Mouse (Mus musculus) cerebellum, adult 11 months (tissue): ENCODE measurements around the gene Fat3.
A peak's percentile ranks its signal among the peaks of the same experiment; 100 is the strongest.

Source experiments
- DNase-seq: peaks from one replicate; pipeline ENCODE4 v3.0.0; 2022

The Fat3 gene

GRCm38 (mm10) chr9:16501186-16501711 lies at the start of gene Fat3:
Fat3 (minus strand) TSS chr9:16501285.
- no peak for DNase-seq

GRCm38 (mm10) chr9:16532884-16533283 lies 31.8 kb upstream of the Fat3 start:
- DNase-seq: no peak

GRCm38 (mm10) chr9:16517543-16517942 lies 16.5 kb upstream of the Fat3 start:
- DNase-seq: no peak

DNA sequence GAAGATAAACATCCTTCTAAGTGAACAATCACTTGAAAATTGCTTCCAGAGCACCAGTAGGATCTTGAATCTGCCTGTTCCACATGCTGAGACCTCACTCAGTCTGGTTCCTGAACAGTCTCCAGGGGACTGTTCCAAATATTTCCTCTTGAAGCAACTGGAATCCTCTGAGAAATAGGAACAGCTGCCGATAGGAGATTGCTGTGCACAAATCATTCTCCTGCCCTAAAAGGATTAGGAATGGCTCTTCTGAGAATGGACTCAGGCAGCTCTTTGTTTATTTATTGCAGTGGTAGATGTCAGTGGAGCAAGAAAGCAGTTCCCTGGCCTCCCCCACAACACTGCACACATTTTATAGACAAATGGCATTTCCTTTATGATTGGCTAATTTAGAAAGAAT lies 10.9 kb upstream of the Fat3 start:
- DNase-seq: no peak

DNA sequence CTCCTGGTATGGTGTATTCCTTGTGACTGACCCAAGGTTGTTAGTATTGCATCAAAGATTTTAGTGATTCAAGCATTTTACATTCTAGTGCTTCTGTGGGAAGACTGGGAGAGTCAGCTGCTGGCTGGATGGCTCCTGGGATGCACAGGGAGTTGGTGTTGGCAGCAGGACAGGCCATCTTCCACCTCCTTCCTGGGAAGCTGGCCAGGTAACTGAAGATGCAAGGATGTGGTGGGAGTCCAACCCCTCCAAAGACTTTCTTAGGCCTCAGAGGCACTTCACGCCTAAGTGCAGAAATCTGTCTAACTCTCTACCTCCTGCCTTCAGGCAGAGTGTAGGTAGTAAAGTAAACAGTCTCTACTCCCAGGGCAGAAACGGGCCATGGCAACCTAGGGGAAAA lies 2.7 kb upstream of the Fat3 start:
- DNase-seq: no peak

DNA sequence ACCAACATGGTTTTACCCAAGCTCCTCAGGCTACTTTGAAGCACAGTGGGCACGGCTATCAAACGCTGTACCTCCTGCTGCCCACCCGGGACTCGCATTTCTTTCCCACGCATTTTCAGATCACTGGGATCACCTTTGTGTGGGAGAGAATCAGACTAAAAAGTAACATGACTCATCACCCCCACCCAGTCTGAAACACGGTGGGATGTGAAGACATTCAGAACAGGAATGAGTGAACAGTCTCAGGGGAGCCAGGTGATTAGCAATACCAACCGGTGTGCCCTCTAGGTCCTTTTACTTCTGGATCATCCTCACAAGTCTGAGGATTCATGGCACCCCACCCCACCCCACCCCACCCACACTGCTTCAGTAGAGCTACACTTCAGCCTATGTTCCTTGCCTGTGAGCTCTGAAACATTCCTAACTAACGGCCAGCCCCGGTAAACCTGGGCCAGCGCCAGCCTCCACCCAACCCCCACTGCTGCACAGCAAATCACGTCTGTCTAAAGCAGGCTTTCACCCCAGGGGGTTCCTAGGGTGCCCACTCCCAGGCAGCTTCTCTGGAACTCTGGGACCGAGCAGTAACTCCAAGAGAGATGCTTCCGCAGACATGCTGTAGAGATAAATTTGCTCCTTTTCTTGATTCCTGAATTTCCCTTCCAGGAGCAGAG lies 1.7 kb upstream of the Fat3 start:
- no peak for DNase-seq

DNA sequence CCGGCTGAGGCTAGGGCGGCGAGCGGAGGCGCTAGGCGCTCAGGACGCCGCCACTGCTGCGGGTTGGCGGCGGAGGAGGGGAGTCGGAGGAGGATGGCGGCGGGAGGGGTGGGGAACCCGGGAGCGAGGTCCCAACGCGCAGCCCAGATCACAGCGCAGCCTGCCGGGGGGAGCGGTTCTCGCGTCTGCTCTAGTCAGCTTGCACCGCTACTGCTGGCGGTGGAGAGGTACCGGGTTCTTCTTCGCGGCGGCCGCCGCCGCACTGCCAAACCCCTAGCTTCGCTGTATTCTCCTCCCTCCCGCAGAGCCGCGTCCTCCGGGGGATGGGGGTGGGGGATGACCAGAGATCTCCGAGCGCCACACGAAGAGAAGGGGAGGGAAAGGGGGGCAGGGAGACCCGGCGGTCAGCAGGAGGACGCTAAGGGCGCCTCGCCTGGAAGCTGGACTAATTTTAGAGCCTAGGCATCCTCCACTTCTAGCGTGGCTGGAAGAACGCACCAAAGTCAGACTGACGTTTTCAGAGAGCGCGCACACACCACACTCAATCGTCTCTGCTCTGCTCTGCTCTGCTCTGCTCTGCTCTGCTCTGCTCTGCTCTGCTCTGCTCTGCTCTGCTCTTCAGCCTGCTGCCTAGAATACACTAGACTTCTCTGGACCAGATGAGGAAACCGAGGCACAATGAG lies 1.0 kb upstream of the Fat3 start:
- DNase-seq: peak; percentile 13

- peak; percentile 9 for DNase-seq
Measured at GRCm38 (mm10) chr9:16500382-16501185, 501 bp downstream of the Fat3 start.

GRCm38 (mm10) chr9:16499621-16500381 lies 1.3 kb downstream of the Fat3 start:
- peak; percentile 6 for DNase-seq

- DNase-seq: no peak
Measured at GRCm38 (mm10) chr9:16498876-16499275, 2.2 kb downstream of the Fat3 start.

DNA sequence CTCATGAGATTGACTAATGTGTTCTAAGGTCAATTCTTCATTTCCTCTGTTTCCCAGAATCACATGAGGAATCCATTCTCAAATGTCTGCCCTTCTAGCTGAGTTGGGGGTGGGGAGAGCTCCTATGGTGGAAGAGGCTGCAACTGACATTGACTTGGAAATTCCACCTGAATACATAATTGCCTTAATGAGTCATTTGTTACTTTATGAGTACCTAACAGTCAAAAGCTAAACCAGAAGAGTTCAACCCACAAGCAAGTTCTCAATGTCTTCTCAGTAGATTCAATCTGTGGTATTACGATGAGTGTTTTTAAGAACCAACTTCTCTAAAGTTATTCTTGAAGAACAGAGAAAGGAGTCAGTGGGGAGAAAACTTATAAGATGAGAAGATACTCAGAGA lies 3.7 kb downstream of the Fat3 start:
- no peak for DNase-seq

DNA sequence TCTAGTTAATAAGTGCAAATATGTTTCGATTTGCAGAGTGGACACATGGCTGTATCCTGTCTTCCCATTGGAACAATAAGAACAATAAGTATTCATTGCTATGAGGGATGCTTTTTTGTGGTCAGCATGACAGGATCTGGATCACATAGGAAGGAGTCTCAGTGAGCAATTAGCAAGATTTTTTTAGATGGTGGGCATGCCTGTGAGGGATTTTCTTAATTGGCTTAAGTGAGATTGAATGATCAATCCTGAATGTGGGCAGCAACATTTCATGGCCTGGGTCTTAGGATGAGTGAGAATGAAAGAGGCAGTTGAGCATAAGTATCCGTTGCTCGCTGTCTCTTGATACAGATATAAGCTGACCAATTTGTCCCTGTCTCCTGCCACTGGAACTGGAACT lies 4.8 kb downstream of the Fat3 start:
- no peak for DNase-seq

GRCm38 (mm10) chr9:16489661-16490060 lies 11.4 kb downstream of the Fat3 start:
- DNase-seq: no peak

DNA sequence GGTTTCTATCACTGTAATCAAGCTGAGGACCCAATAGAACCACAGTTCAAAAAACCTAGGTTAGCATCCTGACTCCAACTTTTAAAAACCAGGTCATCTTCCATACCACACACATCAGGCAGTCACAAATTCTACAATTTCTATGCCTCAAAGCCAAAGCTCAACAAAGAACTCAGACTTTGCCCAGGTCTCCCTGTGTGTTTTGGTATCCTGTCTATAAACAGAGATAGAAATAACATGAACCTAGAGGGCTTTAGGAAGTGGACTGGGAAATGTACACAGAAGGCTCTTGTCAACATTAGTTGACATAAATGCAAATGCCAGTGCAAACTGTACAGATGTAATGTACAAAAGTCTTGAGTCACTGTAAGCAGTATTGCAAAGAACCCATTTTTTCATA lies 13.5 kb downstream of the Fat3 start:
- no peak for DNase-seq

- DNase-seq: no peak
Measured at GRCm38 (mm10) chr9:16486229-16486628, 14.9 kb downstream of the Fat3 start.

- no peak for DNase-seq
Measured at GRCm38 (mm10) chr9:16485173-16485572, 15.9 kb downstream of the Fat3 start.

DNA sequence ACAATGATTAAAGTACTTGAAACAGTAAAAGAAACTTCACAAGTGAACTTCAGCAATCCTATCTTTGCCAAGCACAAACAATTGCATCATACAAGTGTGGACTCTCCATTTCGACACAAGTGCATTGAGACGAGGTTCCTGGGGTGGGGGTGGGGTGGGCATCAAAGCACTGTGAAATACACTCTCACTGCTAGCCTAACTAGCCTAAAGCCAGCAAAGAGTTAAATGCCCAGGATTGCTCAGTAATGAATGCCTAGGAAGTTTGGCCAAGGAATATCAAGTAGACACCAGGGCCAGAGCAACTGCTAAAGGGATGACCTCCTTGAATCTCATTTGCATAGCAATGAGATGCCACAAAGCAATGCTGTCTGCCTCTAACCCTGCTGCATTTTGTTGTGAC lies 16.3 kb downstream of the Fat3 start:
- no peak for DNase-seq

GRCm38 (mm10) chr9:16461491-16461890 lies 39.6 kb downstream of the Fat3 start:
- DNase-seq: no peak

GRCm38 (mm10) chr9:16460591-16460990 lies 40.5 kb downstream of the Fat3 start:
- no peak for DNase-seq

DNA sequence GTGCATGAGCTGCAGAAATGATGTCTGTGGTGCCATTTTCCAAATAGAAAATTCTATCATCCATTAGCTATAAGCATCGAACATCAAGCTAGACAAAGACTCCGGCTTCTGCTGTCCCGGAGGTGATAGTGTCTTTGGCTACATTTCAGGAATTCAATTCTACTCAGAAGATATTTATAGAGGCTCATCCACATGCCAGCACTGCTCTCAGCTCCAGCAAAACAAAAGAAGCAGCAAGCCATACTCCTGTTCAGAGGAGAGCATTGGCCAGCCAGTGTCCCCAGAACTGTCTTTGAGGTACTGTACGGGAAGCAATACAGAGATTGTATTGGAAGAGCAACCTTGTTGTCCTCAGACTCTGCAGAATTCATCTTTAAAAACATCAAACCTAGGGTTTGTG lies 59.2 kb downstream of the Fat3 start:
- DNase-seq: no peak

DNA sequence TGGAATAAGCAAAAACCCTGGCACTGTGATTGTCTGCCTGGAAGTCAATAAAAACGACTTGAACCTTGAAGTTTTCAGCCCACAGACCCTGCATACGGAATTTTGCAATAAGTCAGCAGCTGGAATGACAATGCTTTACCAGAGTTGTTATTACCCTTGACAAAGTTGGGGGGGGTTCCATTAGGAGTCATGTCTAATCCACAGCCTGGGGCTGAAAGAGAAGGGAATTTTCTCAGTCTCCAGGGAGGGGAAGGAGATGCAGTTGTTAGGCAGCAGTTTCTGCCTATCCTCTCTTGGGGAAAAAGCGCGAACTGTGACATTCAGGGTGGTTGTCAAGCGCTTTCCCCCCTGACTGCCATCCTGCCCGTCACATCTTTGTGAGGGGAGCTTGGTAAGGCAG lies 60.4 kb downstream of the Fat3 start:
- no peak for DNase-seq

GRCm38 (mm10) chr9:16439941-16440340 lies 61.1 kb downstream of the Fat3 start:
- no peak for DNase-seq

- DNase-seq: no peak
Measured at GRCm38 (mm10) chr9:16437805-16438204, 63.3 kb downstream of the Fat3 start.
